Mouse (Mus musculus) testis, adult 2 months (tissue): ENCODE results near the gene Pax7.

Source experiments
- CTCF ChIP-seq: fragments of 200-500 bp; IDR thresholded peaks from 2 replicates; pipeline ENCODE4 v1.5.1; 2012; ENCODE audit warnings: low read depth, mild to moderate bottlenecking, inconsistent platforms, low read length, moderate library complexity; ENCODE audit not compliant: control insufficient read depth, insufficient read depth, insufficient replicate concordance
- POLR2A ChIP-seq: fragments of 200-500 bp; IDR thresholded peaks from 2 replicates; pipeline ENCODE4 v1.6.1; 2012; ENCODE audit warnings: low read depth, mild to moderate bottlenecking, inconsistent platforms, low read length, moderate library complexity; ENCODE audit not compliant: control insufficient read depth

DNA sequence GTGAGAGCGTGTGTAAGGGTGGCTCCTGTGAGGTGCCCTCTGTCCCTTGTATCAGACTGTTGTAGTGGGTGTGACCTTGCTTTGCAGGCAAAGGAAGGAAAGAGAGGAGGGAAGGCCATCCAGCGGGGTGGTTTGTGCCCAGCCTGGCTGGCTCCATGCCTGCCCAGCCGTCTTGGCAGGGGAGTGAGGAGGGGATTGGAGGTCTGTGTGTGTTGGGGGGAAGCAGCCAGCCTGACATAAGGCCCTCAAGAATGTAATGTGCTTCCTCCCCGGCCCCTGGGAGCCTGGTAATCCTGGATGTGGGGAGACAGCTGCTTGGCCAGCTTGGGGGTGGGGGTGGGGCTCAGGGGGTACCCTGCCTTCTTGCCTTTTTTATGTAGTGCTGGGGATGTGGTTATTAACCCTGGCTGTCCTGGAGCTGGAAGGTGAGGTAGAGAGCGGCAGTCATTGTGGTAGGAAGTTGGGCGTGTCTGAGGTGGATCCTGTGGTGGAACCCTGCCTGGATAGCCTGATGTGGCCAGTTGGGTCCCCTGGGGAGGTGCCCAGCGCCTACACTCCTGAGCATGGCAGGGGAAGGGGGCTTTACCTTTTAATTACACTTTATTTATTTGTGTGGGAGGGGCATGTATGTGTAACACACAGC, 143.6 kb downstream of the Pax7 start:
- TF ChIP-seq CTCF (no peak), POLR2A (no peak)
